Mouse (Mus musculus) skeletal muscle tissue, adult 2 months (tissue): Measurements from ENCODE around the gene Kcnt1.

Source experiments
- DNase-seq: peaks from one replicate; pipeline ENCODE4 v3.0.0-alpha.2; 2012; ENCODE audit warnings: low read depth, low spot score

Gene Kcnt1

DNA sequence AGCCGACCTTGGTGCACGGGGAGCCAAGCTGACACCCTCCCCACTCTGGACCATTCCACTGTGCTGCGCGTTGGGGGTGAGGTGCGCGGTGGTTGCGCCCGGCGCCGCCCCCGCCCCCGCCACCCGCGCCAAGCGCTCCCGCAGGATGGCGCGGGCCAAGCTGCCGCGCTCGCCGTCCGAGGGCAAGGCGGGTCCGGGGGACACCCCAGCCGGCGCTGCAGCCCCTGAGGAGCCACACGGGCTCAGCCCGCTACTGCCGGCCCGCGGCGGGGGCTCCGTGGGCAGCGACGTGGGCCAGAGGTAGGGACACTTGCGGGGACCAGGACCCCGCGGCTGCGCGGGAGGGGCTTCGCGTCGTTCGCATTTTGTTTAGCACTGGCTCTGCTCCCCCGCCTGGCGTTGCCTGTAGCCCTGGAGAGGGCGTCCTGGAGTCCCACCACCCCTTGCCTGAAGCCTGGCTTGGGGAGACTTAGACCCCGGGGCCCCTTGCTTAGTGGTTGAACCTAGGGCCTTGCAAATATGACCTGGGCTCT is 14.3 kb downstream of the Kcnt1 start:
- DNase-seq: no peak

DNA sequence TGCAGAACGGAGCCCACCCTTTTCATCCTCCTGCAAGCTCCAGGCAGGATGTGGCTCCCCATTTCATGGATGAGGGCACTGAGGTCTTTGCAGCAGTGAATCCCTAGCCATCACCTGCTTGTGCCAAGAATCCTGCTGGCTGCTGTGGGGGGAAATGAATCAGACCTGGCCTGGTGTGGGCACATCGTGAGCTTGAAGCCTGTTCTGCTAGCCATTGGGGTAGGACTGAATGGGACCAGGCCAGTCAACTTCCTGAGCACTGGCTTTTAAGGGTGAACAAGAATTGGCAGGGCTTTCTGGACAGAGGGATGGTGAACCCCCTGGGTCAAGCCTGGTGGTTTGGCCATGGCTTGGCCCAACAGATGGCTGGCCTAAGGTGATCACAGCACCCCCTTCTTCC is 15.0 kb downstream of the Kcnt1 start:
- no peak for DNase-seq

DNA sequence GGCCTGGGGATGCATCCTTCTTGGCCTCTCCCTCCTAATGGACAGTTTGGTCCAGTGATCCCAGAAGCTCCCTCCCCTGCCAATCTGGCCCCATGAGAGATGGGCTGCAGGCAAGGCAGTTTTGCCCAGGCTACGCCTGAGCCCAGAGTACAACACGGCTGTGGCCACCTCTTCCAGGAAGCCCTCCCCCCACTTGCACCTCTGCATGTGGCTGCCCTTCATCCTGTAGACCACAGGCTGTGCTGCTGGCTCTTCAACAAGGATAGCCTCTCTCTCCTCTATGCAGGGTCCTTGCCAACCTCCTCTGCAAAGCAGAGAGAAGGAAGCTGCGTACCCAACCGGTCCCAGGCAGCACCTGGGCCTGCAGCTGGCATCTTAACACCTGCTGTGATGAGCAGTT is 15.5 kb downstream of the Kcnt1 start:
- no peak for DNase-seq

DNA sequence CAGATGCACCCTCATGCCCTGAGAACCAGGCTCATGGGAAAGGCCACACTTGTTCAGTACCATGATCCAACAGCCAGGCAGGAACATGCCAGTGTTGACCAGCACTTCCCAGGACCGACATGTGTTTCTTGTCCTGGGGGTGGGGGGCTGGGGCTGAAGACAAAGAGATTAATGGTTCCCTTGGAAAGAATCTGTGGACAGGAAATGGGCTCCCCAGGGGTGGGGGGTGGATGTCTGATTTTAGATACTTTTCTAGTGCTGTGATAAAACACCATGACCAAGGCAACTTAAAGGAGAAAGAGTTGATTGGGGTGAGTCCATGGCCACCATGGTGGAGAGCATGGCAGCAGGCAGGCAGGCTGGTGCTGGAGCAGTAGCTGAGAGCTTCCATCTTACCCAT is 18.7 kb downstream of the Kcnt1 start:
- DNase-seq: no peak

- DNase-seq: no peak
These were observed 21.2 kb downstream of the Kcnt1 start for GRCm38 (mm10) chr2:25884756-25885155.

- DNase-seq: no peak
These were observed 23.7 kb downstream of the Kcnt1 start for GRCm38 (mm10) chr2:25887226-25887625.

GRCm38 (mm10) chr2:25888144-25888543 is 24.6 kb downstream of the Kcnt1 start:
- DNase-seq: no peak

- DNase-seq: no peak
These were observed 28.9 kb downstream of the Kcnt1 start for GRCm38 (mm10) chr2:25892440-25892839.

DNA sequence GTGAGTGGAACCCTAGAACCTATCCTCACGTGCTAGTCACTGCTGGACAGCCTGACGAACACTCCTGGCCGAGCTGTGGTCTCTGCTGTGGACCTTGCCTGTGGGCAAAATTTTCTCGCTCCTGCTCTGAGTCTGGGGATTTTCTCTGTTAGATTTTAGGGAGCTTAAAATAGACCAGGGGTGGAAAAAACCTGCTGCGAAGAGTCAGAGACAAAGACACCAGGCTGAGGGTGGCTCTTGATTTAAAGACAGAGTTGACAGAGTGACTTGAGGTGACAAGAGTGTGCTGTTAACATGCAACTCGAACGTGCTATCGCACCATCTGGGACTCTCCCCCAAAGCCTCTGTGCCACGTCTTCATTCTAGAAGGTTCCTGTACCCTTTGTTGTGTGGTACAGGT is 35.4 kb downstream of the Kcnt1 start:
- no peak for DNase-seq

DNA sequence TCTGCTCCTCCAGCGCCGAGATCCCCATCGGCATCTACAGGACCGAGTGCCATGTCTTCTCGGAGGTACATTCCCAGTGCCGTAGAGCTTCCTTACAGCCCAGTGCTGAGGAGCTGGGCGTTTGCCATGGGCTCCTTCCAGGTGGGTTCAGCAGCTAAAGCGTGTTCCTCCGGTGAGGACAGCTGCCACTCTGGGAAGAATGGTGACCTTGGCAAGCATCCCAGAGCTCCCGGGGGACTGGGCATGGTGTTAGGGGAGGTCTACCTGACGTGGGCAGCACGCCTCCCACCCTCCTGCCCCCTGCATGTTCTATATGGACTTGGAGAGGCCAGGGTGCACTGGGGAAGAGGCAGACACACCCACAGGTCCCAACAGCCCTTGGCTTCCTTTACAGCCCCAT is 46.3 kb downstream of the Kcnt1 start:
- DNase-seq: no peak

DNA sequence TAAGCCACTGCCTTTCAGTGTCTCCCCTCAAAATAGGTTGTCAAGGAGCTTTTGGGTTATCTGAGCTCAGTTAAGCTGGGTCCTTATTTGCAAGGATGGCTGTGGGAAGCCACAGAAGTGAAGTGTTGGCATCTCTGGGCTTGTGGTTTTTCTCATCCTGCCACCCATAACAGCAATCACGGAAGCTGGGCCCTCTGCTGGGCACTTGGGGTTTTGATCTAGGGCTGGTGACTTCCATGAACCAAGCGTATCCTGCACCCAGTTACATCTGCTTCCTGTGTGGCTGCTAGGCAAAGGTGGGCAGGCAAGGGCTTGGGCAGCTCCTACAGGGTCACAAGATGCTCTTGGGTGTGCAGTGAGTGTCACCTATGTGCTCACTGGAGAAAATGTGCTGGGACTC is 49.7 kb downstream of the Kcnt1 start:
- DNase-seq: no peak

- DNase-seq: no peak
These were observed 50.7 kb downstream of the Kcnt1 start for GRCm38 (mm10) chr2:25914201-25914600.

DNA sequence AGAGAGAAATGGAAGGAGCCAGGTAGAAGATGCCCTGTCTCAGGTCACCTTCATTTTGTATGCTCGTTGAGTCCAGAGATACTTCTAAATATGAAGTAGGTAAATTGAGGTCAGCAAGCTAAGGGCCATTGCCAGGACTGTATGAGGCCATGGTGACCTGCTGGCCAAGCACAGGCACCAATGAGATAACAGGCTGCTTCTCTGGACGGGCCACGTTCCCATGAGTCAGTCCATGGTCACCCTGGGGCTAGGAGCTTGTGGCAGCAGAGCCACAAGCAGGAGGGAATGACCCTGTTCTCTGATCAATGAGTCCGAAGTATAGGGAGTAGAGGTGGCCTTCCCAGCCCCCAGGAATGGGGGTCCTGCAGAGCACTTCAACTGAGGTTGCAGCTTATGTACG is 51.3 kb downstream of the Kcnt1 start:
- no peak for DNase-seq

DNA sequence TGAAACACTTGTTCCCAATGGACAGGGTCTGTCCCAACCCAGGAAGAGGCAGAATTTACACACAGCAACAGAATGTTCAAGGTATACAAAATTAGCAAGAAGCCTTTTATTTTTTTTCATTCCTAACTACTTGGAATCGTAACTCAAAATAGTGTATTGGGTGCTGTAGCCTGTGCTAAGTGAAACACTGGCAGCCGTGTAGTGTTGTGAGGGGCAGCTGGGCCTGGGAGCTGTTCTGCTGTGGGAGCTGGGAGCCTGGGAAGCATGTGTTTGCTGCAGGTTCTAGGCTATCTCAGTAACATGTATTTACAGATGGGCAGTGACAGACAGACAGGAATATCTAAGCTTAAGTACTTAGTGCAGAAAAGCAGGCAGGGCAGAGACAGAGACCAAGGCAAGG is 54.9 kb downstream of the Kcnt1 start:
- DNase-seq: no peak

DNA sequence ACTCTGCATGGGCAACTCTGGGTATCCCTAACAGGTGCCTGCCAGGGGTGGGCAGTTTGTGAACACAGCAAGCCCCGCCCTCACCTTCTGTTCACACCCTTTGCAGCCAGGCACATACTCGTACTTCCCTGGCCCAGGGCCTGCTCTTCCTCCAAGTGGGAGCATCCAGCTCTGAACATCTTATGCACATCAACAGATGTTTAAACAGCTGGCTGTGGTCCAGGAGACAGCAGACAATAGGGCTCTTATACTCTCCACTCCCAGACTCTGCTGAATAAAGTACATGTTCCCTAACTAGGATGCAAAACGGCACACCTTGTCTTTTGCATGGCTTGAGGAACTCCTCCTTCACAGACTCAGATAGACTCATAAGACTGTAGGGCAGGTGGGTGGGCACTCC is 56.4 kb downstream of the Kcnt1 start:
- no peak for DNase-seq

DNA sequence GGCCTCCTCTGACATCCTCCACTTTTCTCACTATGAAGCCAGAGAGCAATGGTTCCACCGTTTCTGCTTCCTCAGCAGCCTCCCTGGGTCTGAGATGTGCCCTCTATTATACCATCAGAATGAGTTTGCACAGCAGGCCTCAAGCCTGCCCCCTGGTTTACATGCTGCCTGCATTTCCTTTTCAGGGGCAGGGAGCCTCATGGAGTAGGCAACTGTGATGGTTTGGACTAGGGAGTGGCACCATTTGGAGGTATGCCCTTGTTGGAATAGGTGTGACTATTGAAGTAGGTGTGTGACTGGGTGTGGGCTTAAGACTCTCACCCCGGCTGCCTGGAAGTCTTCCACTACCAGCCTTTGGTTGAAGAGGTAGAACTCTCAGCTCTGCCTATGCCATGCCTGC is 60.3 kb downstream of the Kcnt1 start:
- DNase-seq: no peak

DNA sequence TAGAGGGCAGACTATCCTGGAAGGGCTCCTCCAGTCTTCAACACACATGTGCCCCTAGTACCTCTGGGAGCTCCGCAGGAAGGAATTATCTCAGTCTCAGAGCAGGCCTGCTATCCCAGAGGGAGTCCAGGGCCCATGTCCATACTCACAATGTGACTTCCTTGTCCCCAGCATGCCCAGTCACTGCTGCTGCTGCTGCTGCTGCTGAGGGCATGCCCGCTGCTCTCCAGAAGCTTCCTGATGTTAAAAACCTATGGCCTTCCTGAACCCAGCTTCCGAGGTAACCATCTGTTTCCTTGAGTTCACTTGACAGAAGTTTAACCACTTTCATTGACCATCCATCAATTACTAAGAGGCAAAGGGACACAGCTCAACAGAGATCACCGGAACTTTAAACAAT is 61.4 kb downstream of the Kcnt1 start:
- no peak for DNase-seq

DNA sequence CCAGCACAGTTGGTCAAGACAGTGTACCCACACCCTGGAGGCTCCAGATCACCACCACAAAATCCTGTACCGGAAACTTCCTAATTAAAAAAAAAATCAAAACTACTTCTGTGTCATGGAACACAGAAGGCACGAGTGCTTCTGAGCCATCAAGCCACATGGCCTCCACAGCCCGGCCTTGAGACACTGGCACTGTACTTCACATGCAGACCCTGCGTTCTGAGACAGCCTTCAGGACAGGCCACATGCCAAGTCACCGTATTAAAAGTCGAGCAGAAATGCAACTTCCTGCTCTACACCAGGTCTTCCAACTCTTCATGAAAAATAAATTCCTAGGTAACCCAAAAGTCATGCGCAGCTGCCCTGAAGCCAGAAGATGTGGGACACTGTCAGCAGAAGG is 64.3 kb downstream of the Kcnt1 start:
- no peak for DNase-seq

GRCm38 (mm10) chr2:25931249-25931859 is 67.8 kb downstream of the Kcnt1 start:
- no peak for DNase-seq

GRCm38 (mm10) chr2:25940503-25940902 is 77.0 kb downstream of the Kcnt1 start:
- DNase-seq: no peak

DNA sequence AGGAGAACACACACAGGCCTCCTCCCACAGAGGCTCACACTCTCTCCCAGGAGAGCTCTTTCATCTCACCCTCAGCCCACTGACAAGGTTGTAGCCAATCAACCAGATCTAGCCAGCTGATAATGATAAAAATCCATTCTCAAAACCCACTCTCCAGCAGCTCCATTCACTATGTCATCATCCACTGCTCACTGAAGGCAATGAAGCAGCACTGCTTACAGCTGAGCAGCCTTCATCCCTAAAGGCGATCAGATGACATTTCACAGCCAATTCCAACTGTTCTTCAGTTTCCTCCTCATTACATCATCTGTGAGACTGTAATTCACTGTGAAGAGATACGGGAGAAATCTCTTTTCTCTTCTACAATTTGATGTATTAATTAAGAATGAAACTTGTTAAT is 80.3 kb downstream of the Kcnt1 start:
- DNase-seq: no peak

- DNase-seq: no peak
These were observed 84.4 kb downstream of the Kcnt1 start for GRCm38 (mm10) chr2:25947950-25948349.

DNA sequence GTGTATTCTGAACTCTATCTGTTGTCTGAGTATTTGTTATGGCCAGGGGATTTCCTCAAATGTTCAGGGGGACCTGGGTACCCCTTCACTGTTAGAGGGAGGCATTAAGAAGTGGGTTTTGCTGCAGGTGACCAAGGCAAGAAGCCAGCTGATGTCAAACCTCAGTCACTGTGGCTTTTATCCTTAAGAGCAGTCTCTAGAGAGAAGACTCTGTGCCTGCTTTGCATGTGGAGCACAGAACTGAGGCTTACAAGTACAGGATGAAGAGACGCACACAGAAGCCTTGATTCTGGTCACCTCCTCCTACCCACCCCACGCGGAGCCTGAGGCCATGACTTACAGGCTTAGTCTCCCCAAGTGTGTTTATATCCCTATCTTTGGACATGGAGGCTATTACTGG is 85.8 kb downstream of the Kcnt1 start:
- no peak for DNase-seq
